Mouse (Mus musculus) forebrain, embryonic 11.5 days (tissue): Measurements from ENCODE around the gene Ttc25. TPM values are rescaled to one million over a fixed set of nuclear protein-coding genes. Genes with fewer than 3 reads are reported as not detected.

Source experiments
- ATAC-seq: fragments of 200-750 bp; cut with Nextera tagmentation; replicated peaks from 2 replicates; pipeline ENCODE4 v1.8.0; 2017; ENCODE audit warnings: moderate TSS enrichment; ENCODE audit not compliant: low FRiP score
- DNase-seq: peaks from one replicate; pipeline ENCODE4 v3.0.0-alpha.2; 2017; ENCODE audit warnings: low spot score
- H3K27ac ChIP-seq: fragments of 300-500 bp; sonication (generic); 2 replicates; pipeline ENCODE4 v1.5.1; 2014; ENCODE audit warnings: low read depth, low read length
- H3K27me3 ChIP-seq: fragments of 300-500 bp; sonication (generic); 2 replicates; pipeline ENCODE4 v1.6.1; 2014; ENCODE audit warnings: mild to moderate bottlenecking, low read length, mixed read lengths; ENCODE audit not compliant: control insufficient read depth, insufficient read depth
- H3K36me3 ChIP-seq: fragments of 300-500 bp; sonication (generic); 2 replicates; pipeline ENCODE4 v1.6.1; 2014; ENCODE audit warnings: mild to moderate bottlenecking, low read length, moderate library complexity, mixed read lengths; ENCODE audit not compliant: control insufficient read depth, insufficient read depth
- H3K4me1 ChIP-seq: fragments of 300-500 bp; sonication (generic); replicated peaks from 2 replicates; pipeline ENCODE4 v1.6.1; 2014; ENCODE audit warnings: low read length, mixed read lengths; ENCODE audit not compliant: control insufficient read depth, insufficient read depth
- H3K4me2 ChIP-seq: fragments of 300-500 bp; sonication (generic); 2 replicates; pipeline ENCODE4 v1.6.1; 2014; ENCODE audit warnings: low read depth, mild to moderate bottlenecking, low read length, moderate library complexity, mixed read lengths; ENCODE audit not compliant: severe bottlenecking
- H3K4me3 ChIP-seq: fragments of 300-500 bp; sonication (generic); 2 replicates; pipeline ENCODE4 v1.5.1; 2014; ENCODE audit warnings: low read depth, low read length
- H3K9ac ChIP-seq: fragments of 300-500 bp; sonication (generic); 2 replicates; pipeline ENCODE4 v1.6.1; 2014; ENCODE audit warnings: low read length
- H3K9me3 ChIP-seq: fragments of 300-500 bp; sonication (generic); 2 replicates; pipeline ENCODE4 v1.6.1; 2016; ENCODE audit warnings: low read length, mixed read lengths; ENCODE audit not compliant: control insufficient read depth
- WGBS: fragments of 180-500 bp; shearing (Covaris S2); extraction: QIAGEN DNeasy Blood & Tissue Kit; methylation state at CpG from one replicate; pipeline ENCODE4 v1.1.7; 2014; 5-methylcytosine and 5-hydroxymethylcytosine counted together
- polyA plus RNA-seq: library from polyadenylated mRNA; unstranded; fragments of >200 nt; fragmentation: Nextera tagmentation; extraction: Ambion mirVana; gene quantifications from 2 replicates; pipeline ENCODE4 v1.2.1, GENCODE M21; 2014

Gene Ttc25
- polyA plus RNA-seq, 1 experiment from 2014 or later: 1.9 TPM

GRCm38 (mm10) chr11:100536466-100536865, 8.9 kb upstream of the Ttc25 start:
- Histone ChIP-seq H3K9ac (no peak overlapping the region), H3K9me3 (no peaks in the 10 kb centered on the region), H3K4me3 (no peak overlapping the region), H3K27ac (no peak overlapping the region), H3K4me1 (no peaks in the 10 kb centered on the region), H3K4me2 (no peak overlapping the region), H3K27me3 (no peaks in the 10 kb centered on the region; the same call in 1 of the 2 replicates), H3K36me3 (no peaks in the 10 kb centered on the region)
- no peak for ATAC-seq
- no peak for DNase-seq

DNA sequence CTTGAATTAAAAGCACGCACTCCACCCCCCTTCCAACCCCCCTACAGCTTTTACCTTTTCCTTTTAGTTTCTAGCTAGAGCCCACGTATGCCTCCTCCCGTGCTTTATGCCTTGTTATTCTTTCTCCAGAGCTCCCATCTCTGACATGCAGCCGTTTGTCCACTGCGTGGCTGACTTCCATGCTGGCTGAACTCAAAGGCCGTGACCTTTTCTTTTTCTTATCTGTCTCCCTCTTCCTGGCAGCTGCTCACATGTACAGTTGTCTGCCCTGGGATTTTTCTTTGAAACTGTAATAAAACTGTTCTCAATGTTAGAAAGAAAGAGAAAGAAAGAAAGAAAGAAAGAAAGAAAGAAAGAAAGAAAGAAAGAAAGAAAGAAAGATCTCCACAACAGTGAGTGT, 4.4 kb upstream of the Ttc25 start:
- H3K4me1 ChIP-seq: peaks cover 3% of the 10 kb centered on the region; the same call in 1 of the 2 replicates
- DNase-seq: no peak
- 69% methylated on average over 6 of the region's 6 CpGs for WGBS
- no peaks in the 10 kb centered on the region for H3K9me3 ChIP-seq
- H3K4me2 ChIP-seq: no peak overlapping the region
- no peak overlapping the region for H3K27ac ChIP-seq
- ATAC-seq: no peak
- H3K4me3 ChIP-seq: no peak overlapping the region
- no peaks in the 10 kb centered on the region for H3K27me3 ChIP-seq
- no peaks in the 10 kb centered on the region for H3K36me3 ChIP-seq
- H3K9ac ChIP-seq: no peak overlapping the region

DNA sequence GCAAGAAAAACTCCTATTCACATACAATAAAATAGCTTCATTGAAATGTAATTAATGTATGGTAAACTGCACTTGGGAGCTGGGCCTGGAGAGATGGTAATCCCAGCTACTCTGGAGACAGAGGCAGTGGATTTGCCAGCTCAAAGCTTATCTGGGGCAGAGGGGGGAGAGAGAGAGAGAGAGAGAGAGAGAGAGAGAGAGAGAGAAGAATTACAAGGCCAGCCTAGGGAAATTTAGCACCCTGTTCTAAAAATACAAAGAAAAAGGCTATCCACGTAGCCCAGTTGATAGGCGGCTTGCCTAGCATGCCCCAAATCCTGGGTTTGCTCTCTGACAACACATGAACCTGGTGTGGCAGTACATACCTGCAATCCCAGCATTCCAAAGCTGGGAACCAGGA, 3.8 kb upstream of the Ttc25 start:
- Histone ChIP-seq H3K36me3 (no peaks in the 10 kb centered on the region), H3K27ac (no peak overlapping the region), H3K4me2 (no peak overlapping the region), H3K9ac (no peak overlapping the region), H3K27me3 (no peaks in the 10 kb centered on the region), H3K9me3 (no peaks in the 10 kb centered on the region), H3K4me3 (no peak overlapping the region), H3K4me1 (peaks cover 3% of the 10 kb centered on the region; the same call in 1 of the 2 replicates)
- ATAC-seq (no peak), DNase-seq (no peak)
- WGBS: 91% methylated on average over 2 of the region's 2 CpGs

- H3K27ac ChIP-seq: no peak overlapping the region
- DNase-seq (no peak), ATAC-seq (no peak; the same call in 1 of the 2 replicates)
- no peaks in the 10 kb centered on the region for H3K27me3 ChIP-seq
- peak overlapping the region; percentile 43 for H3K9ac ChIP-seq
- WGBS: 25% methylated on average over 7 of the region's 7 CpGs
- H3K36me3 ChIP-seq: no peaks in the 10 kb centered on the region
- H3K4me2 ChIP-seq: peak overlapping the region; percentile 68
- H3K9me3 ChIP-seq: no peaks in the 10 kb centered on the region
- peaks cover 3% of the 10 kb centered on the region; the same call in 1 of the 2 replicates for H3K4me1 ChIP-seq
- H3K4me3 ChIP-seq: peak overlapping the region; percentile 34
Observed at GRCm38 (mm10) chr11:100545746-100546085, 309 bp downstream of the Ttc25 start.

GRCm38 (mm10) chr11:100546955-100547354, 1.5 kb downstream of the Ttc25 start:
- Histone ChIP-seq H3K4me3 (no peak overlapping the region), H3K27me3 (no peaks in the 10 kb centered on the region), H3K4me1 (peaks cover 3% of the 10 kb centered on the region; the same call in 1 of the 2 replicates), H3K9me3 (no peaks in the 10 kb centered on the region), H3K27ac (no peak overlapping the region), H3K4me2 (no peak overlapping the region), H3K9ac (no peak overlapping the region), H3K36me3 (no peaks in the 10 kb centered on the region)
- DNase-seq (no peak), ATAC-seq (no peak)
- WGBS: 85% methylated on average over 6 of the region's 6 CpGs

GRCm38 (mm10) chr11:100548141-100548540, 2.7 kb downstream of the Ttc25 start:
- ATAC-seq: no peak
- H3K4me1 ChIP-seq: peaks cover 3% of the 10 kb centered on the region; the same call in 1 of the 2 replicates
- DNase-seq: no peak
- H3K4me2 ChIP-seq: no peak overlapping the region
- no peak overlapping the region for H3K27ac ChIP-seq
- H3K27me3 ChIP-seq: no peaks in the 10 kb centered on the region
- H3K36me3 ChIP-seq: no peaks in the 10 kb centered on the region
- 80% methylated on average over 6 of the region's 6 CpGs for WGBS
- H3K4me3 ChIP-seq: no peak overlapping the region
- H3K9me3 ChIP-seq: no peaks in the 10 kb centered on the region
- H3K9ac ChIP-seq: no peak overlapping the region

DNA sequence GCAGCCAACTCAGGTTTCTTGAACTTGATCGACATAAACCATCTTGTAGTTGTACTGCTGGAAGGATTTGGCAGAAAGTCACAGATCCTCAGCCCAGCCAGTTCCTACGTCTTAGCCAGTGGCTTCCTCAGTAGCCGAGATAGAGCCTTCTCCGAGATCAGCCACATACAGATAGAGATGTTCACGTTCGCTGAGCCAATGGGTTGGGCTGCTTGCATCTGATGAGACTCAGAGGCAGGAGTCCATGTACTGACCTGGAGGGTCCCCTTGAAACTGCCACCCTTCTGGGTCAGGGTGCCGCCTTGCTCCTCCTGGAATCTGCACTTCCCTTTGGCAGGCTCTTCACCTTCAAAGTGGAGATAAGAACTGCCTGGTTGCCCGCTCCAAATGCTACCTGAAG, 4.1 kb downstream of the Ttc25 start:
- DNase-seq (no peak), ATAC-seq (no peak)
- 87% methylated on average over 8 of the region's 8 CpGs for WGBS

GRCm38 (mm10) chr11:100550101-100550500, 4.7 kb downstream of the Ttc25 start:
- no peak overlapping the region for H3K4me3 ChIP-seq
- DNase-seq (no peak), ATAC-seq (no peak)
- H3K36me3 ChIP-seq: no peaks in the 10 kb centered on the region
- no peak overlapping the region for H3K27ac ChIP-seq
- H3K9ac ChIP-seq: no peak overlapping the region
- peaks cover under 1% of the 10 kb centered on the region; the same call in 1 of the 2 replicates for H3K4me1 ChIP-seq
- H3K27me3 ChIP-seq: no peaks in the 10 kb centered on the region
- no peak overlapping the region for H3K4me2 ChIP-seq
- no peaks in the 10 kb centered on the region for H3K9me3 ChIP-seq
- WGBS: 86% methylated on average over 6 of the region's 6 CpGs

More for the DNA sequence above, 4.1 kb downstream of the Ttc25 start:
- Histone ChIP-seq H3K4me1 (peaks cover 3% of the 10 kb centered on the region; the same call in 1 of the 2 replicates), H3K27ac (no peak overlapping the region), H3K9ac (no peak overlapping the region), H3K4me3 (no peak overlapping the region), H3K9me3 (no peaks in the 10 kb centered on the region), H3K27me3 (no peaks in the 10 kb centered on the region), H3K36me3 (no peaks in the 10 kb centered on the region), H3K4me2 (no peak overlapping the region)

GRCm38 (mm10) chr11:100552842-100553241, 7.4 kb downstream of the Ttc25 start:
- WGBS: 83% methylated on average over 4 of the region's 4 CpGs
- ATAC-seq: no peak
- Histone ChIP-seq H3K27ac (no peak overlapping the region), H3K9me3 (no peaks in the 10 kb centered on the region), H3K9ac (no peak overlapping the region), H3K4me1 (no peaks in the 10 kb centered on the region), H3K4me3 (no peak overlapping the region), H3K4me2 (no peak overlapping the region), H3K36me3 (no peaks in the 10 kb centered on the region), H3K27me3 (no peaks in the 10 kb centered on the region)
- no peak for DNase-seq
